Mouse (Mus musculus): ENCODE measurements at regions not wholly inside any gene's neighbourhood (a gene's known extent, or its start where the extent isn't known, plus 50 kb on each side); places are given as distances from the start of the nearest gene placed in this dataset.

GRCm38 (mm10) chr5:148716633-148717032, 164.0 kb upstream of the Ubl3 start:
- Histone ChIP-seq H3K4me1 (ENCODE audit: control insufficient read depth) (peaks cover 22% of the 10 kb centered on the region), H3K27me3 (ENCODE audit: control insufficient read depth) (no peaks in the 10 kb centered on the region), H3K9me3 (ENCODE audit: control insufficient read depth, low read length) (peaks cover 12% of the 10 kb centered on the region), H3K4me3 (replicated peaks) (no peak overlapping the region), H3K36me3 (ENCODE audit: control insufficient read depth) (no peaks in the 10 kb centered on the region)
- no peak for TF ChIP-seq GATA1 (IDR thresholded peaks at IDR 0.05; ENCODE audit: low read length)
- TF ChIP-seq TAL1 (IDR thresholded peaks at IDR 0.05; ENCODE audit: low read length) = no peak

- TF ChIP-seq GATA1 (IDR thresholded peaks at IDR 0.05; ENCODE audit: low read length) = no peak
- TF ChIP-seq TAL1 (IDR thresholded peaks at IDR 0.05; ENCODE audit: low read length) = no peak
- H3K4me3 ChIP-seq (replicated peaks) = no peak overlapping the region
- H3K4me1 ChIP-seq (ENCODE audit: control insufficient read depth) = peaks cover 22% of the 10 kb centered on the region
- H3K27me3 ChIP-seq (ENCODE audit: control insufficient read depth) = no peaks in the 10 kb centered on the region
- no peaks in the 10 kb centered on the region for H3K36me3 ChIP-seq (ENCODE audit: control insufficient read depth)
- H3K9me3 ChIP-seq (ENCODE audit: control insufficient read depth, low read length) = peaks cover 12% of the 10 kb centered on the region
These were observed 162.8 kb upstream of the Ubl3 start for GRCm38 (mm10) chr5:148715218-148715991.

GRCm38 (mm10) chr5:148714807-148715206, 162.2 kb upstream of the Ubl3 start:
- Histone ChIP-seq H3K4me3 (replicated peaks) (no peak overlapping the region), H3K4me1 (ENCODE audit: control insufficient read depth) (peaks cover 22% of the 10 kb centered on the region), H3K27me3 (ENCODE audit: control insufficient read depth) (no peaks in the 10 kb centered on the region), H3K9me3 (ENCODE audit: control insufficient read depth, low read length) (peaks cover 12% of the 10 kb centered on the region), H3K36me3 (ENCODE audit: control insufficient read depth) (no peaks in the 10 kb centered on the region)
- TF ChIP-seq TAL1 (IDR thresholded peaks at IDR 0.05; ENCODE audit: low read length) = no peak
- TF ChIP-seq GATA1 (IDR thresholded peaks at IDR 0.05; ENCODE audit: low read length) = no peak

- Histone ChIP-seq H3K9me3 (ENCODE audit: control insufficient read depth, low read length) (peaks cover 11% of the 10 kb centered on the region), H3K36me3 (ENCODE audit: control insufficient read depth) (no peaks in the 10 kb centered on the region), H3K27me3 (ENCODE audit: control insufficient read depth) (peaks cover 5% of the 10 kb centered on the region), H3K4me1 (ENCODE audit: control insufficient read depth) (peaks cover 22% of the 10 kb centered on the region), H3K4me3 (replicated peaks) (no peak overlapping the region)
- no peak for TF ChIP-seq TAL1 (IDR thresholded peaks at IDR 0.05; ENCODE audit: low read length)
- TF ChIP-seq GATA1 (IDR thresholded peaks at IDR 0.05; ENCODE audit: low read length) = no peak
These were observed 161.2 kb upstream of the Ubl3 start for GRCm38 (mm10) chr5:148713796-148714195.

GRCm38 (mm10) chr5:148713039-148713438, 160.4 kb upstream of the Ubl3 start:
- H3K4me1 ChIP-seq (ENCODE audit: control insufficient read depth) = peaks cover 22% of the 10 kb centered on the region
- H3K4me3 ChIP-seq (replicated peaks) = no peak overlapping the region
- H3K9me3 ChIP-seq (ENCODE audit: control insufficient read depth, low read length) = peaks cover 4% of the 10 kb centered on the region
- no peaks in the 10 kb centered on the region for H3K36me3 ChIP-seq (ENCODE audit: control insufficient read depth)
- peaks cover 5% of the 10 kb centered on the region for H3K27me3 ChIP-seq (ENCODE audit: control insufficient read depth)
- TF ChIP-seq GATA1 (IDR thresholded peaks at IDR 0.05; ENCODE audit: low read length) = no peak
- no peak for TF ChIP-seq TAL1 (IDR thresholded peaks at IDR 0.05; ENCODE audit: low read length)

GRCm38 (mm10) chr5:148711570-148711969, 159.0 kb upstream of the Ubl3 start:
- H3K27me3 ChIP-seq (ENCODE audit: control insufficient read depth) = peaks cover 5% of the 10 kb centered on the region
- H3K4me3 ChIP-seq (replicated peaks) = no peak overlapping the region
- no peaks in the 10 kb centered on the region for H3K36me3 ChIP-seq (ENCODE audit: control insufficient read depth)
- TF ChIP-seq TAL1 (IDR thresholded peaks at IDR 0.05; ENCODE audit: low read length) (no peak), GATA1 (IDR thresholded peaks at IDR 0.05; ENCODE audit: low read length) (no peak)
- no peaks in the 10 kb centered on the region for H3K9me3 ChIP-seq (ENCODE audit: control insufficient read depth, low read length)
- H3K4me1 ChIP-seq (ENCODE audit: control insufficient read depth) = peaks cover 17% of the 10 kb centered on the region

GRCm38 (mm10) chr5:148709111-148709771, 156.7 kb upstream of the Ubl3 start:
- Histone ChIP-seq H3K4me1 (ENCODE audit: control insufficient read depth) (no peaks in the 10 kb centered on the region), H3K9me3 (ENCODE audit: control insufficient read depth, low read length) (no peaks in the 10 kb centered on the region)

GRCm38 (mm10) chr5:148708014-148708741, 155.6 kb upstream of the Ubl3 start:
- Histone ChIP-seq H3K4me1 (ENCODE audit: control insufficient read depth) (no peaks in the 10 kb centered on the region), H3K36me3 (ENCODE audit: control insufficient read depth) (no peaks in the 10 kb centered on the region), H3K4me3 (replicated peaks) (no peak overlapping the region), H3K27me3 (ENCODE audit: control insufficient read depth) (peaks cover 5% of the 10 kb centered on the region), H3K9me3 (ENCODE audit: control insufficient read depth, low read length) (no peaks in the 10 kb centered on the region)
- TF ChIP-seq TAL1 (IDR thresholded peaks at IDR 0.05; ENCODE audit: low read length) (no peak), GATA1 (IDR thresholded peaks at IDR 0.05; ENCODE audit: low read length) (no peak)

More at GRCm38 (mm10) chr5:148709111-148709771, 156.7 kb upstream of the Ubl3 start:
- H3K4me3 ChIP-seq (replicated peaks) = no peak overlapping the region
- no peaks in the 10 kb centered on the region for H3K36me3 ChIP-seq (ENCODE audit: control insufficient read depth)
- peaks cover 5% of the 10 kb centered on the region for H3K27me3 ChIP-seq (ENCODE audit: control insufficient read depth)
- TF ChIP-seq TAL1 (IDR thresholded peaks at IDR 0.05; ENCODE audit: low read length) (no peak), GATA1 (IDR thresholded peaks at IDR 0.05; ENCODE audit: low read length) (no peak)

- peaks cover 5% of the 10 kb centered on the region for H3K27me3 ChIP-seq (ENCODE audit: control insufficient read depth)
- no peaks in the 10 kb centered on the region for H3K4me1 ChIP-seq (ENCODE audit: control insufficient read depth)
- no peak for TF ChIP-seq GATA1 (IDR thresholded peaks at IDR 0.05; ENCODE audit: low read length)
- TF ChIP-seq TAL1 (IDR thresholded peaks at IDR 0.05; ENCODE audit: low read length) = no peak
- no peaks in the 10 kb centered on the region for H3K36me3 ChIP-seq (ENCODE audit: control insufficient read depth)
- no peak overlapping the region for H3K4me3 ChIP-seq (replicated peaks)
- no peaks in the 10 kb centered on the region for H3K9me3 ChIP-seq (ENCODE audit: control insufficient read depth, low read length)
These were observed 154.7 kb upstream of the Ubl3 start for GRCm38 (mm10) chr5:148707335-148707734.

Measured in erythroblast, embryonic 14.5 days (primary cell).